Mouse (Mus musculus): ENCODE data around the gene Dnah17. TPM values are rescaled to one million over a fixed set of nuclear protein-coding genes. Genes with fewer than 3 reads are reported as not detected.
A peak's percentile ranks its signal among the peaks of the same experiment; 100 is the strongest.

Dnah17 gene
- total and polyA plus RNA-seq, 2 experiments = under 0.01 TPM

DNA sequence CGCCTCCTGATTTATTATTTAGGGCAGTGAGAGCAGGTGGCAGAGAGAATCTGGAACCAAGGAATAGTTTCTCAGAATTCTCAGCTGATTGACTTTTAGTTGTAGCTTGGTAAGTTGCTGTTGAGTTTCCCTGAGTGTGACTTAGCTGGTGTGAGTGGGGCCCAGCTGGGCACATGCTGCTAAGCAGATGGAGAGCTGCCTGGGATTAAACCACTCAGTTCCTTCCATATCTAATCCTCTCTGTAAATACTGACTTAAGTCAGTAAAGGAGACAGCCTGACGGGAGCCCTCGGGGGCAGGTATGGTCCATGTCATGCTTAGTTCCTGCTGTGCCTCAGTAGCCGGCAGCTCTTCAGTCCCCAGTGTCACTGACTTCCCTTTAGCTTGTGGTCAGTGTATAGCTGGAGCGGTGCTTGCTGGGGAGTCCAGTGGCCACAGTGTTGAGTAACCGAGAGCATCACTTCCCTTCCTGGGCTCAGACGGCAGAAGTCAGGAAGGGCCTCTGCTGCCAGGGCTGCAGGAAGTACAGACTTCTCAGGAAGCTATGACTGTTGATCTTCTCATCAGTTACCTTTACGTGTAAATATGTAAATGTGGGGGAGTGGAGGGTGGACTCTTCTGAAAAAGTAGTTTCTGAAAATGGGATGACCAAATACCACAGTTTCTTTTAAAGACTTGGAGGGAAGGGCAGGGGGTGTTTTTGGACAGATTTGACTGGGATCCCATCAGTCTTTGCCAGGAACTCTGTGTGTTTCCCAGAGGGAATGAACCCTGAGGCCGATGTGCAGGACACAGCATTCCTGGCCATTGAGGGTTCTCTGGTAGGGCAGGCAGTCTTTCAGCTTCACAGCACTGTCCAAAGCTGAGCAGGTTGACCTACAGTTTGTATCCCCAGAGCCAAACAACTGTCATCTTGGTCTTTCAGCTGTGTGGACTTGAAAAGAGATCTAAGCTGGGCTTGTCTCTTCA lies 138.6 kb downstream of the Dnah17 start:
- no peak overlapping the region for H3K4me3 ChIP-seq (ENCODE audit: insufficient read depth, low read depth, low read length)
- no peaks in the 10 kb centered on the region for H3K36me3 ChIP-seq (ENCODE audit: control insufficient read depth, insufficient read depth, low read length)
- no peak overlapping the region for H3K9ac ChIP-seq (ENCODE audit: low read depth, low read length)
- H3K27me3 ChIP-seq (ENCODE audit: control insufficient read depth, insufficient read depth, low read length) = no peaks in the 10 kb centered on the region
- H3K4me1 ChIP-seq (ENCODE audit: control insufficient read depth, insufficient read depth, low read length) = peaks cover 29% of the 10 kb centered on the region
- TF ChIP-seq POLR2A (IDR thresholded peaks at IDR 0.05; ENCODE audit: extremely low read depth, insufficient read depth, low read length) (no peak), CTCF (IDR thresholded peaks at IDR 0.05; ENCODE audit: low read depth, low read length) (no peak)
- 0 out of 2 replicates have a peak overlapping the region, but pooled peaks have one; percentile 4 for H3K27ac ChIP-seq (replicated peaks; ENCODE audit: insufficient read depth, low read depth, low read length)
- 49% methylated on average over 9 of the region's 9 CpGs for WGBS
- H3K79me2 ChIP-seq (ENCODE audit: control insufficient read depth, insufficient read depth, low read length) = peaks cover 61% of the 10 kb centered on the region
- DNase-seq (ENCODE audit: extremely low read depth, low read depth, low spot score) = peak; percentile 53

DNA sequence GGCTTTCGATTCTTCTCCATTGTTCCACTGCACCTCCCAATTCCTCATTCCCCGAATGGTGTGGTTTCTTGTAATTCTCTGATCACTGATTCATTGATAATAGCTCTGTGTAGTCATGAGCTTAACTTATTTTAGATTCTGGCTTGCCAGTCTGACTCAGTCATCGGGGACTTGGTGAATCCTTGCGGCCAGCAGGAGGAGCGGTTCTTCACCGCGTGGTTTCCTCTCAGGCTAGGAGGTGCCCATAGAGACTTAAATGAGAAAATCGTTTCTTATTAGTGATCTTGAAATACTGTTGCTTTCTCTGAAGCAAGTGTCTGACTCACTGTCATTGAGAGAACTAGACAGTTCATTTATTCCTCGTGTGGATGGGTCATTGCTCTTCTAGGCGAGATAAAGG lies 140.5 kb downstream of the Dnah17 start:
- Histone ChIP-seq H3K4me3 (ENCODE audit: insufficient read depth, low read depth, low read length) (no peak overlapping the region), H3K4me1 (ENCODE audit: control insufficient read depth, insufficient read depth, low read length) (peaks cover 32% of the 10 kb centered on the region), H3K27me3 (ENCODE audit: control insufficient read depth, insufficient read depth, low read length) (no peaks in the 10 kb centered on the region), H3K36me3 (ENCODE audit: control insufficient read depth, insufficient read depth, low read length) (no peaks in the 10 kb centered on the region), H3K27ac (replicated peaks; ENCODE audit: insufficient read depth, low read depth, low read length) (no peak overlapping the region), H3K9ac (ENCODE audit: low read depth, low read length) (no peak overlapping the region), H3K79me2 (ENCODE audit: control insufficient read depth, insufficient read depth, low read length) (peaks cover 55% of the 10 kb centered on the region)
- no peak for DNase-seq (ENCODE audit: extremely low read depth, low read depth, low spot score)
- 44% methylated on average over 10 of the region's 10 CpGs for WGBS
- TF ChIP-seq POLR2A (IDR thresholded peaks at IDR 0.05; ENCODE audit: extremely low read depth, insufficient read depth, low read length) (no peak), CTCF (IDR thresholded peaks at IDR 0.05; ENCODE audit: low read depth, low read length) (peak; percentile 26; the same call in 1 of the 2 replicates)

DNA sequence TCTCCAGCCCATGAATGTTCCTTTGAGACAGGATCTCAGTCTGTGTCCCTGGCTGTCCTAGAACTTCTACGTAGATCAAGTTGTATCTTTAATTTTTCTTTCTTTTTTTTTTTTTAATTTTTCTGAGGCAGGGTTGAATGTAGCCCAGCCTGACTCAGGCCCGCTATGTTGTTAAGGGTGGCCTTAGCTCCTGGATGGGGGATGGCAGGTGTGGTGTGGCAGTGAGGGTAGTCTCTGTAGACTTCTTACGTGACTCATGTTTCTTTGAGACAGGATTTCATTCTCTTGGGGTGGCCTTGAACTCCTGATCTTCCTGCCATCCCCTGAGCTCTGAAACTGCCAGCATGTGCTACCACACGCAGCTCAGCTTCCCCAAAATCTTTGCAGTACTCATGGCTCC lies 141.2 kb downstream of the Dnah17 start:
- Histone ChIP-seq H3K27ac (replicated peaks; ENCODE audit: insufficient read depth, low read depth, low read length) (no peak overlapping the region), H3K36me3 (ENCODE audit: control insufficient read depth, insufficient read depth, low read length) (no peaks in the 10 kb centered on the region), H3K4me1 (ENCODE audit: control insufficient read depth, insufficient read depth, low read length) (peaks cover 26% of the 10 kb centered on the region), H3K79me2 (ENCODE audit: control insufficient read depth, insufficient read depth, low read length) (peaks cover 48% of the 10 kb centered on the region), H3K27me3 (ENCODE audit: control insufficient read depth, insufficient read depth, low read length) (no peaks in the 10 kb centered on the region), H3K9ac (ENCODE audit: low read depth, low read length) (no peak overlapping the region), H3K4me3 (ENCODE audit: insufficient read depth, low read depth, low read length) (no peak overlapping the region)
- no peak for TF ChIP-seq POLR2A (IDR thresholded peaks at IDR 0.05; ENCODE audit: extremely low read depth, insufficient read depth, low read length)
- TF ChIP-seq CTCF (IDR thresholded peaks at IDR 0.05; ENCODE audit: low read depth, low read length) = no peak
- DNase-seq (ENCODE audit: extremely low read depth, low read depth, low spot score) = no peak
- WGBS = 80% methylated on average over 4 of the region's 4 CpGs

DNA sequence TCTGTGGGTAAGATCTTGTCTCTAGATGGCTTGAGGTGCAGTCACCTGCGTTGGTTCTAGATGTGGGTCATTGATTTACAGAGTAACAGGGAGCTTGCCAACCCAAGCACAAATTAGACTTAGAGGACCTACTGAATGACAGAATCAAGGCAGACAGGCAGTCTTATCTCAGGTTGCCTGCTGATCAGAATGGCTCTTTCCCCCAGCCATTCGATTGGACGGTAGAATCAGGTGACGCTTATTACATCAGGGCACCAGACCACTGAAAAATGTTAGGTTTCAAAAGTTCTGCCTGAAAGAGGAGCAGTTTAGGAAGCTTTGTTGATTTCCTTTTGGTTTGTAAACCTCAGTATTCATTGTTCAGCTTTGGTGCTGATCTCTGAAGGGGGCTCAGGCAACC lies 142.5 kb downstream of the Dnah17 start:
- H3K4me3 ChIP-seq (ENCODE audit: insufficient read depth, low read depth, low read length) = peak overlapping the region; percentile 84; the same call in 1 of the 2 replicates
- no peaks in the 10 kb centered on the region for H3K36me3 ChIP-seq (ENCODE audit: control insufficient read depth, insufficient read depth, low read length)
- TF ChIP-seq POLR2A (IDR thresholded peaks at IDR 0.05; ENCODE audit: extremely low read depth, insufficient read depth, low read length) (no peak), CTCF (IDR thresholded peaks at IDR 0.05; ENCODE audit: low read depth, low read length) (no peak)
- H3K4me1 ChIP-seq (ENCODE audit: control insufficient read depth, insufficient read depth, low read length) = peaks cover 18% of the 10 kb centered on the region
- no peaks in the 10 kb centered on the region for H3K27me3 ChIP-seq (ENCODE audit: control insufficient read depth, insufficient read depth, low read length)
- H3K79me2 ChIP-seq (ENCODE audit: control insufficient read depth, insufficient read depth, low read length) = peaks cover 39% of the 10 kb centered on the region
- H3K27ac ChIP-seq (replicated peaks; ENCODE audit: insufficient read depth, low read depth, low read length) = peak overlapping the region; percentile 52; the same call in 1 of the 2 replicates
- DNase-seq (ENCODE audit: extremely low read depth, low read depth, low spot score) = peak; percentile 89
- H3K9ac ChIP-seq (ENCODE audit: low read depth, low read length) = peak overlapping the region; percentile 3
- WGBS = 18% methylated on average over 4 of the region's 4 CpGs

DNA sequence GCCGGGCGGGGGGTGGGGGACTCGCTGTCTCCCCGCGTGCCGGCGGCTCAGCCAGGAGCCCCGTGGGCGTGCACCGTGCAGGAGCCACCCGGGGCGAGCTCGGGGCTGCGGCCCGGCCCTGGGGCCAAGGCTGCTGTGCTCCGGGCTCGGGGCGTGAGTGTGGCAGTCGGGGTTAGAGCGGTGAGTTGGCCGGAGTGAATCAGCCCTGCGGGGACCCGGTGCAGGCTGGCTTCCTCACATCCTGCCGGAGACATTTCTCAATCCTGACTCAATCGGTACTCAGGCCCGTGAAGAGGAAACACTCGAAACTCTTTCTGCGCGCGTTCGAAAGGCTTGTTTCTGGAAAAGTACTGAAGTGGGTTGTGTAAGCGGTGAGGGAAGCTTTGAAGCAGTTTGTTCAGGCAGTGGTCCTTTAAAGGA lies 143.4 kb downstream of the Dnah17 start:
- Histone ChIP-seq H3K27ac (replicated peaks; ENCODE audit: insufficient read depth, low read depth, low read length) (peak overlapping the region; percentile 50), H3K4me3 (ENCODE audit: insufficient read depth, low read depth, low read length) (peak overlapping the region; percentile 84), H3K79me2 (ENCODE audit: control insufficient read depth, insufficient read depth, low read length) (peaks cover 33% of the 10 kb centered on the region), H3K4me1 (ENCODE audit: control insufficient read depth, insufficient read depth, low read length) (peaks cover 16% of the 10 kb centered on the region), H3K9ac (ENCODE audit: low read depth, low read length) (peak overlapping the region; percentile 79), H3K36me3 (ENCODE audit: control insufficient read depth, insufficient read depth, low read length) (no peaks in the 10 kb centered on the region), H3K27me3 (ENCODE audit: control insufficient read depth, insufficient read depth, low read length) (no peaks in the 10 kb centered on the region)
- under 1% methylated on average over 32 of the region's 32 CpGs for WGBS
- TF ChIP-seq CTCF (IDR thresholded peaks at IDR 0.05; ENCODE audit: low read depth, low read length) = no peak
- no peak for TF ChIP-seq POLR2A (IDR thresholded peaks at IDR 0.05; ENCODE audit: extremely low read depth, insufficient read depth, low read length)
- DNase-seq (ENCODE audit: extremely low read depth, low read depth, low spot score) = no peak
